Mouse (Mus musculus) heart, adult 8-10 months (tissue): Measurements from ENCODE around the gene Krtap6-2. TPM values are rescaled to one million over a fixed set of nuclear protein-coding genes. Genes with fewer than 3 reads are reported as not detected.

Source experiments
- DNase-seq: peaks from one replicate; pipeline ENCODE4 v3.0.0; 2022; ENCODE audit warnings: low spot score
- total RNA-seq, 4 experiments: library from RNA; stranded (reverse); gene quantifications; 2 replicates each; pipeline ENCODE4 v1.2.4; 2022

The Krtap6-2 gene
- not detected for total RNA-seq

DNA sequence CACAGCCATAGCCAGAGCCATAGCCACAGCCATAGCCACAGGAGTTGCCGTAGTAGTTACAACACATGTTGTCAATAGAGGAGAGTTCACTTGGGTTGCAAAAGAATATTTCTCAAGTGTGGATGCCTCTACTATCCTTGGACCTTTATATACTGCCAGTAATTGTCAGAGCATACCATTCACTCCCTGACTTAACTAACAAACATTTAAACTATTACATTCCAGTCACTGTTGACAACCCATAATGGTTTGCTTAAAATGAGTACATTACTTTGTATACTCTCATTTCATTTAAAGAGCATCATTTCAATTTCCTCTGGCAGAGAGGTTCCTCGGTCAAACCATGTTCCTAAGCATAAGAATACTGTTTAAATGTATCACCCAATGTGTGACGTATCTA, at the start of gene Krtap6-2:
TSS of gene Krtap6-2 (minus strand) at position 101 of the 400 bp plus-strand sequence.
- no peak for DNase-seq

- no peak for DNase-seq
These were observed 41.3 kb upstream of the Krtap6-2 start for GRCm38 (mm10) chr16:89461189-89461588.

DNA sequence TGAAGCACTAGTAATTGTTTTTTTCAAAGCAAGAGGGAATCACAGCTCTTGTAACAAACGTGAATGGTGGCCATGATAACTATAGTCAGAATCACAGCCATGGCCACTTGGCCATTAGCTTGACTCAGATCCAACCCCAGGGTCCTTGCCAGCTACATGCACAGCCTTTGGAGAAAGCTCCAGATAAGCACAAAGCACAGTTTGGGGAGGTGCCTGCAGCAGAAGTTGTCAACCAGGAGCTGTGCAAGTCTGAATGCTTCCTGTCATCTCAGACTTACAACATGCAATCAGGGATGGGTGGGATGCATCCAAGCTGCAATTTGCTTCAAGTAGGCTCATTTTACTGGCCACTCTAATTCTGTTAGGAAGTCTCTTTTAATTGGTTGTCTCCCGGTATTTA, 9.7 kb upstream of the Krtap6-2 start:
- DNase-seq = no peak

GRCm38 (mm10) chr16:89425310-89425709, 5.4 kb upstream of the Krtap6-2 start:
- DNase-seq = peak; percentile 1

DNA sequence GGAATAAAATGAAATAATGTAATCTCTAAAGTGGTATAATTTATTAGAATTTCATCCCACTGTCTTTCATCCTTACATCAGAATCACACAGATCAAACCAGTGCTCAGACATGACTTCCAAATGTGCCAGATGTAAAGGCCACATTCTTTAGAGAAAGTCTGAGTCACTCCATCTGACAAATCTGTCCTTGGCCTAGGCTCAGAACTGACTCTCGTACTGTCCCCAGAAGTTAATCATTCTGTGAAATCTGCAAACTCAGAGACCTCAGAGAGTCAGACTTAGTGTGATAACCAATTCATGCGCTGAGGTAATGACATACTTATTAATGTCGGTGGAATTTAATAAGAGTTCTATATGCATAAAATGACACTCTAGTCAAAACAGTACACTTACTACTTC, 3.6 kb downstream of the Krtap6-2 start:
- DNase-seq = no peak

- DNase-seq = no peak
These were observed 9.4 kb downstream of the Krtap6-2 start for GRCm38 (mm10) chr16:89410345-89411068.

DNA sequence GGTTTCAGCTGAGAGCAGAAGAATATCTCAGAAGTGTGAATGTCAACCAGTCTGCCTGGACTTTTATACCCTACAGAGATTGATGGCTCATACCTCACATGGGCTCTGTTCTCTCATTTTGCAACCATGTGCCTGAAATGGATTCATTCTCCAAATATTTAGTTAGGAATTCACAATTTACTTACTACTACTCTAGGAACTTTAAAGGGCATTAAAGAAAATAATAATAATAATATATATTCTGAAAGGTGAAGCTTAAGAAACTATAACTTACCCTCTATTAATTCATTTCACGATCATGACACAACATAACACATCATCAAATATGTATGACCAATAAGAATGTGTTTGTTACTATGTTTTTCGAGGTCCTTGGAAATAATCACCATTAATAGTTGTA, 16.1 kb downstream of the Krtap6-2 start, which contains the start of gene Krtap21-1:
TSS of gene Krtap21-1 (minus strand) at position 101 of the 400 bp plus-strand sequence.
- no peak for DNase-seq

- DNase-seq = no peak
These were observed 47.0 kb downstream of the Krtap6-2 start for GRCm38 (mm10) chr16:89372734-89373461.

Other genes with a start within 250 kb of the Krtap6-2 start
- gene 1110057P08Rik, start 245.4 kb downstream of the Krtap6-2 start, total RNA-seq = not detected
- not detected for gene Krtap20-2, start 214.2 kb downstream of the Krtap6-2 start, total RNA-seq
- not detected for gene Krtap21-1, start 16.2 kb downstream of the Krtap6-2 start, total RNA-seq
- not detected for gene Krtap8-1, start 67.8 kb upstream of the Krtap6-2 start, total RNA-seq
- not detected for gene Krtap7-1, start 88.2 kb upstream of the Krtap6-2 start, total RNA-seq
- gene Krtap11-1, start 151.1 kb upstream of the Krtap6-2 start, total RNA-seq = not detected